Mouse (Mus musculus) liver, embryonic 16.5 days (tissue): ENCODE results near the gene Rbfox2. TPM values are rescaled to one million over a fixed set of nuclear protein-coding genes. Genes with fewer than 3 reads are reported as not detected.

Experiments
- ATAC-seq: fragments of 200-750 bp; cut with Nextera tagmentation; 2 replicates; pipeline ENCODE4 v1.8.0; 2017; ENCODE audit warnings: low read depth, mild to moderate bottlenecking, moderate number of reproducible peaks, moderate library complexity
- H3K27ac ChIP-seq: fragments of 300-500 bp; sonication (generic); 2 replicates; pipeline ENCODE4 v1.5.1; 2014; ENCODE audit warnings: mild to moderate bottlenecking, low read length
- H3K27me3 ChIP-seq: fragments of 300-500 bp; sonication (generic); 2 replicates; pipeline ENCODE4 v1.6.1; 2014; ENCODE audit warnings: low read depth, low read length, mixed read lengths; ENCODE audit not compliant: control insufficient read depth, insufficient read depth
- H3K36me3 ChIP-seq: fragments of 300-500 bp; sonication (generic); 2 replicates; pipeline ENCODE4 v1.6.1; 2014; ENCODE audit warnings: mild to moderate bottlenecking; ENCODE audit not compliant: control insufficient read depth, insufficient read depth
- H3K4me1 ChIP-seq: fragments of 300-500 bp; sonication (generic); 2 replicates; pipeline ENCODE4 v1.6.1; 2014; ENCODE audit warnings: low read depth, low read length, mixed read lengths; ENCODE audit not compliant: control insufficient read depth
- H3K4me2 ChIP-seq: fragments of 300-500 bp; sonication (generic); 2 replicates; pipeline ENCODE4 v1.6.1; 2014; ENCODE audit warnings: low read depth, low read length, mixed read lengths
- H3K4me3 ChIP-seq: fragments of 300-500 bp; sonication (generic); 2 replicates; pipeline ENCODE4 v1.5.1; 2014; ENCODE audit warnings: low read depth, mild to moderate bottlenecking, low read length
- H3K9ac ChIP-seq: fragments of 300-500 bp; sonication (generic); 2 replicates; pipeline ENCODE4 v1.6.1; 2014; ENCODE audit warnings: low read depth, low read length
- H3K9me3 ChIP-seq: fragments of 300-500 bp; sonication (generic); replicated peaks from 2 replicates; pipeline ENCODE4 v1.6.1; 2016; ENCODE audit warnings: low read length; ENCODE audit not compliant: control insufficient read depth
- WGBS: fragments of 180-500 bp; shearing (Covaris S2); extraction: QIAGEN DNeasy Blood & Tissue Kit; methylation state at CpG from one replicate; pipeline ENCODE4 v1.1.7; 2014; ENCODE audit not compliant: insufficient replicate concordance; 5-methylcytosine and 5-hydroxymethylcytosine counted together
- polyA plus RNA-seq: library from polyadenylated mRNA; unstranded; fragments of >200 nt; fragmentation: Nextera tagmentation; extraction: Ambion mirVana; gene quantifications from 2 replicates; pipeline ENCODE4 v1.2.1, GENCODE M21; 2015

Gene Rbfox2
- polyA plus RNA-seq, 1 experiment from 2014 or later: 12.7 TPM

- Histone ChIP-seq H3K4me3 (no peak overlapping the region), H3K4me2 (no peak overlapping the region), H3K36me3 (no peaks in the 10 kb centered on the region; the same call in 1 of the 2 replicates), H3K9me3 (no peaks in the 10 kb centered on the region), H3K9ac (no peak overlapping the region), H3K27me3 (no peaks in the 10 kb centered on the region), H3K4me1 (no peaks in the 10 kb centered on the region; the same call in none of the 2 replicates), H3K27ac (no peak overlapping the region)
- no peak for ATAC-seq
- WGBS: 43% methylated on average over 3 of the region's 3 CpGs
These were observed 189.6 kb downstream of the Rbfox2 start for GRCm38 (mm10) chr15:77117209-77117608.

- Histone ChIP-seq H3K36me3 (no peaks in the 10 kb centered on the region; the same call in 1 of the 2 replicates), H3K9me3 (no peaks in the 10 kb centered on the region), H3K4me3 (no peak overlapping the region), H3K4me1 (no peaks in the 10 kb centered on the region; the same call in none of the 2 replicates), H3K4me2 (no peak overlapping the region), H3K27ac (no peak overlapping the region), H3K9ac (no peak overlapping the region), H3K27me3 (no peaks in the 10 kb centered on the region)
- no peak for ATAC-seq
- WGBS: 72% methylated on average over 9 of the region's 9 CpGs
These were observed 190.6 kb downstream of the Rbfox2 start for GRCm38 (mm10) chr15:77116139-77116722.

- no peak for ATAC-seq
- Histone ChIP-seq H3K4me2 (no peak overlapping the region), H3K4me3 (no peak overlapping the region), H3K9ac (no peak overlapping the region), H3K36me3 (no peaks in the 10 kb centered on the region; the same call in 1 of the 2 replicates), H3K4me1 (no peaks in the 10 kb centered on the region; the same call in none of the 2 replicates), H3K9me3 (no peaks in the 10 kb centered on the region), H3K27ac (no peak overlapping the region), H3K27me3 (no peaks in the 10 kb centered on the region)
- 64% methylated on average over 4 of the region's 4 CpGs for WGBS
These were observed 191.3 kb downstream of the Rbfox2 start for GRCm38 (mm10) chr15:77115456-77115855.

GRCm38 (mm10) chr15:77113591-77113990 is 193.2 kb downstream of the Rbfox2 start:
- WGBS: 73% methylated on average over 9 of the region's 9 CpGs
- no peak for ATAC-seq
- Histone ChIP-seq H3K4me2 (no peak overlapping the region), H3K27me3 (no peaks in the 10 kb centered on the region), H3K4me1 (no peaks in the 10 kb centered on the region; the same call in none of the 2 replicates), H3K36me3 (no peaks in the 10 kb centered on the region; the same call in 1 of the 2 replicates), H3K4me3 (no peak overlapping the region), H3K27ac (no peak overlapping the region), H3K9me3 (no peaks in the 10 kb centered on the region), H3K9ac (no peak overlapping the region)

DNA sequence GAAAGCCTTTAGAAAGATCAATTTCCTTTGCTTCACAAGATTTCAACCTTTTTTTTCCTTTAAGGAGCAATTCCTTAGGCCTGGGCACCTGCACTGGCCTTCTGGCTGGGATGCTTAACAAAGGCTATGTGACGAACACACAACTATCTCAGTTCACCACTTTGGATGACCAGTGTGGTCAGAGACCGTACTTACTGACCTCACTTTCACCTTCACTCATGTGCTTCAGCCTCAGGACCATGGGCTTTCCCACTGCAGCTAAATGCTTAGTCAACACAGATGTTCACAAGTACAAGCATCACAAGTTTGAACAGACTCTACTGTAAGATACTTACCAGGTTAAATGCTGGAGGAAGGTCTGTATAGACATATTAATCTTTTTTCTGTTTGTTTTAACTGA is 194.4 kb downstream of the Rbfox2 start:
- peak overlapping the region; percentile 24; the same call in 1 of the 2 replicates for H3K27ac ChIP-seq
- 69% methylated on average over 2 of the region's 2 CpGs for WGBS

GRCm38 (mm10) chr15:77111924-77112323 is 194.9 kb downstream of the Rbfox2 start:
- WGBS: 50% methylated on average over 7 of the region's 7 CpGs
- peak; percentile 59; the same call in 1 of the 2 replicates for ATAC-seq
- peak overlapping the region; percentile 24; the same call in 1 of the 2 replicates for H3K27ac ChIP-seq

More for the DNA sequence above, 194.4 kb downstream of the Rbfox2 start:
- no peak overlapping the region for H3K4me2 ChIP-seq
- H3K36me3 ChIP-seq: no peaks in the 10 kb centered on the region; the same call in none of the 2 replicates
- H3K4me3 ChIP-seq: no peak overlapping the region
- ATAC-seq: no peak
- H3K27me3 ChIP-seq: no peaks in the 10 kb centered on the region
- no peaks in the 10 kb centered on the region; the same call in none of the 2 replicates for H3K4me1 ChIP-seq
- H3K9ac ChIP-seq: no peak overlapping the region
- no peaks in the 10 kb centered on the region for H3K9me3 ChIP-seq

DNA sequence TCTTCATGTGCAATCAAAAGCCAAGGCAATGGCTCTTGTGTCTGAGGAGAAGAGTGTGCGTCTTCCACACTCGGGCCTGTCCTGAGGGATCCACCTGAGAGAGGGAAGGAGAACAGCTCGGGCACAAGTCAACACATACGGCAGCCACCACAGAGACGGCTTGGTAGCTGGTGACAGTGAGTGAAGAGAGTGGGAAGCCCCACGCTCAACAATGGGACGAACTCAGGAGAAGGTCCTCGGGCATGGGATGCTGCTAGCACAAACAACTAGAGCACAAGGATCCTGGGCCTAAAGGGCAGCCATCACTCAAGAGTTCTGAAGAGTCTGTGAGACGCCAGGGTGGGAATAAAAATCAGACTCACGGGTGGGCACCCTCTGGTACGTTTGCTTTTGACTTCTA is 196.4 kb downstream of the Rbfox2 start:
- H3K4me3 ChIP-seq: no peak overlapping the region
- H3K4me2 ChIP-seq: no peak overlapping the region
- H3K27me3 ChIP-seq: no peaks in the 10 kb centered on the region
- H3K4me1 ChIP-seq: no peaks in the 10 kb centered on the region; the same call in none of the 2 replicates
- no peak overlapping the region for H3K27ac ChIP-seq
- no peaks in the 10 kb centered on the region for H3K9me3 ChIP-seq
- ATAC-seq: no peak
- 66% methylated on average over 11 of the region's 11 CpGs for WGBS
- no peaks in the 10 kb centered on the region; the same call in none of the 2 replicates for H3K36me3 ChIP-seq
- no peak overlapping the region for H3K9ac ChIP-seq

More at GRCm38 (mm10) chr15:77111924-77112323, 194.9 kb downstream of the Rbfox2 start:
- H3K4me3 ChIP-seq: no peak overlapping the region
- no peak overlapping the region for H3K9ac ChIP-seq
- no peaks in the 10 kb centered on the region for H3K27me3 ChIP-seq
- no peak overlapping the region for H3K4me2 ChIP-seq
- H3K4me1 ChIP-seq: no peaks in the 10 kb centered on the region; the same call in none of the 2 replicates
- no peaks in the 10 kb centered on the region; the same call in none of the 2 replicates for H3K36me3 ChIP-seq
- H3K9me3 ChIP-seq: no peaks in the 10 kb centered on the region

DNA sequence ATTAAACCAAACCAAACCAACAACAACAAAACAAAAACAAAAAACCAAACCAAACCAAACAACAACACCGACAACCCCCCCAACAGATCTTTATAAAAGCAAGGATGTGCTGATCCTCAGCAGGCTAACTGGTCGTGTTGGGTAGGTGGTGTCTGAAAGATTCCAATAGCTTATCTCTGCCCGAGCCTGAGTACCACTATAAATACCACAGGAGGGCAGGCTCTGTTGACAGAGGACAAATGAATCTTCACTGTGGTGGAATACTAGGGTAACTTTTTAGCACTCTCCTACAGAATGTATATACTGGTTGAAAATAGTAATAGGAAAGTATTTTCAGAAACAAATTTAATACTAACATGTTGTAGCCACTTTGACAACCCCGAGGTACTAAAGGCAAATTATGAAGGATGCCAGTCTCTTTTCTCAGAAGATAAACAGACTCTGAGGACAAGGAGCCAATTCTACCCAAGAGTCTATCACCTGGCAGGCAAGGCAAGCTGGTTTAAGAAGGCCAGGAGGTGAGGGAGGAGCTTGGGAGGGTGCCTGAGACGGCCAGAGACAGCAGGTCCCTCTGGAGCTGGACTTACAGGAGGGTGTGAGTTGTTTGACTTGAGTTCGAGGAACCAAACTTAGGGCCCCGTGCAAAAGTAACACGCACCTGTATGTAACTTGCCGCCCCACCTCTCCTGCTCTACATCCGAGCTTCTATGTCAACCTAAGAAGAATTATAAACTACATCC is 199.5 kb downstream of the Rbfox2 start:
- no peak for ATAC-seq
- Histone ChIP-seq H3K27ac (no peak overlapping the region), H3K4me3 (no peak overlapping the region), H3K36me3 (no peaks in the 10 kb centered on the region; the same call in 1 of the 2 replicates), H3K4me2 (no peak overlapping the region), H3K27me3 (no peaks in the 10 kb centered on the region), H3K9ac (no peak overlapping the region), H3K4me1 (no peaks in the 10 kb centered on the region; the same call in none of the 2 replicates), H3K9me3 (no peaks in the 10 kb centered on the region)
- WGBS: 63% methylated on average over 10 of the region's 10 CpGs

DNA sequence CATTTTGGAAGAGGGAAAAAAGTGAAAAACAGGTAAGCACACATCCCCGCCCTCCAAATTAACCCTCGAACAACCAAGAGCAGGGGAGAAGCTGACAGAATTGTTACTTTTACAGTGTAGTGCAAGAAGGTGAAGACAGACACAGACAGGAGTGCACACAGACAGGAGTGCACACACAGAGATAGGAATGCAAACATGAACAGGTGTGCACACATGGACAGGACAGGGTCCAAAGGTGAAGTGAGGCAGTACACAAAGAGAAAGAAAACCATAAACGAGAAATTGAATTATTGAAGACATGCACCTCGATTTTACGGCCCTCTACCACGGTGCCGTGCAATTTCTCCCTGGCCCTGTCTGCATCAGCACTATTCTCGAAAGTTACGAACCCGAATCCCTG is 201.5 kb downstream of the Rbfox2 start:
- Histone ChIP-seq H3K4me2 (no peak overlapping the region), H3K9ac (no peak overlapping the region), H3K4me1 (no peaks in the 10 kb centered on the region), H3K27me3 (no peaks in the 10 kb centered on the region), H3K36me3 (no peaks in the 10 kb centered on the region; the same call in 1 of the 2 replicates), H3K9me3 (no peaks in the 10 kb centered on the region), H3K4me3 (no peak overlapping the region), H3K27ac (no peak overlapping the region)
- 0 out of 2 replicates have a peak, but pooled peaks have one; percentile 43 for ATAC-seq
- 64% methylated on average over 10 of the region's 10 CpGs for WGBS
